Mouse (Mus musculus): ENCODE results near the gene Olfr429. TPM values are rescaled to one million over a fixed set of nuclear protein-coding genes. Genes with fewer than 3 reads are reported as not detected.
"Not testable (repeated sequence)": the region's sequence is repeated elsewhere in the genome, so short reads cannot be mapped to it uniquely, and the experiment has no call there.

Gene Olfr429
- polyA plus RNA-seq (2012; rRNA removed) = not detected in 2 replicates

- no peak for DNase-seq (ENCODE audit: extremely low spot score in 1 of 2, low spot score in 1 of 2)
These were observed at the start of gene Olfr429 for GRCm38 (mm10) chr1:174084031-174084430. Olfr429 (plus strand) TSS chr1:174084331.

- DNase-seq (ENCODE audit: extremely low spot score in 1 of 2, low spot score in 1 of 2) = no peak
These were observed 48.3 kb upstream of the Olfr429 start for GRCm38 (mm10) chr1:174035841-174036240.

- DNase-seq (ENCODE audit: extremely low spot score in 1 of 2, low spot score in 1 of 2) = no peak
These were observed 45.7 kb upstream of the Olfr429 start for GRCm38 (mm10) chr1:174038480-174038879.

- DNase-seq (ENCODE audit: extremely low spot score in 1 of 2, low spot score in 1 of 2) = peak in 1 of 2 experiments; percentile 52
These were observed 43.5 kb upstream of the Olfr429 start, which contains the start of gene Olfr433 for GRCm38 (mm10) chr1:174040523-174041177. Olfr433 (plus strand) TSS chr1:174040705.

GRCm38 (mm10) chr1:174042091-174042884 lies 41.8 kb upstream of the Olfr429 start:
- DNase-seq (ENCODE audit: extremely low spot score in 1 of 2, low spot score in 1 of 2) = not testable (repeated sequence)

- DNase-seq (ENCODE audit: extremely low spot score in 1 of 2, low spot score in 1 of 2) = no peak
These were observed 39.7 kb upstream of the Olfr429 start for GRCm38 (mm10) chr1:174044431-174044830.

GRCm38 (mm10) chr1:174048227-174048626 lies 35.9 kb upstream of the Olfr429 start:
- DNase-seq (ENCODE audit: extremely low spot score in 1 of 2, low spot score in 1 of 2) = not testable (repeated sequence)

- DNase-seq (ENCODE audit: extremely low spot score in 1 of 2, low spot score in 1 of 2) = no peak
These were observed 35.2 kb upstream of the Olfr429 start, which contains the start of gene Olfr432 for GRCm38 (mm10) chr1:174048893-174049292. Olfr432 (plus strand) TSS chr1:174049205.

GRCm38 (mm10) chr1:174049357-174049756 lies 34.8 kb upstream of the Olfr429 start:
- DNase-seq (ENCODE audit: extremely low spot score in 1 of 2, low spot score in 1 of 2) = not testable (repeated sequence)

- no peak for DNase-seq (ENCODE audit: extremely low spot score in 1 of 2, low spot score in 1 of 2)
These were observed 33.6 kb upstream of the Olfr429 start for GRCm38 (mm10) chr1:174050532-174050931.

- no peak for DNase-seq (ENCODE audit: extremely low spot score in 1 of 2, low spot score in 1 of 2)
These were observed 32.6 kb upstream of the Olfr429 start for GRCm38 (mm10) chr1:174051515-174051914.

- no peak for DNase-seq (ENCODE audit: extremely low spot score in 1 of 2, low spot score in 1 of 2)
These were observed 32.1 kb upstream of the Olfr429 start for GRCm38 (mm10) chr1:174051931-174052536.

GRCm38 (mm10) chr1:174052981-174053380 lies 31.1 kb upstream of the Olfr429 start:
- peak in 1 of 2 experiments; percentile 16 for DNase-seq (ENCODE audit: extremely low spot score in 1 of 2, low spot score in 1 of 2)

GRCm38 (mm10) chr1:174055248-174055647 lies 28.9 kb upstream of the Olfr429 start:
- DNase-seq (ENCODE audit: extremely low spot score in 1 of 2, low spot score in 1 of 2) = no peak

GRCm38 (mm10) chr1:174066305-174066704 lies 17.8 kb upstream of the Olfr429 start, which contains the start of gene Olfr430:
Olfr430 (plus strand) TSS chr1:174066605.
- DNase-seq (ENCODE audit: extremely low spot score in 1 of 2, low spot score in 1 of 2) = no peak

GRCm38 (mm10) chr1:174096591-174096990 lies 12.5 kb downstream of the Olfr429 start, which contains the start of gene Olfr427:
Olfr427 (plus strand) TSS chr1:174096891.
- no peak for DNase-seq (ENCODE audit: extremely low spot score in 1 of 2, low spot score in 1 of 2)

GRCm38 (mm10) chr1:174103735-174104134 lies 19.6 kb downstream of the Olfr429 start:
- DNase-seq (ENCODE audit: extremely low spot score in 1 of 2, low spot score in 1 of 2) = peak in 1 of 2 experiments; percentile 22

GRCm38 (mm10) chr1:174121062-174121461 lies 36.9 kb downstream of the Olfr429 start, which contains the start of gene Olfr231:
Olfr231 (minus strand) TSS chr1:174121162.
- no peak for DNase-seq (ENCODE audit: extremely low spot score in 1 of 2, low spot score in 1 of 2)

GRCm38 (mm10) chr1:174131217-174131616 lies 47.1 kb downstream of the Olfr429 start, which contains the start of gene Olfr424:
Olfr424 (plus strand) TSS chr1:174131517.
- no peak for DNase-seq (ENCODE audit: extremely low spot score in 1 of 2, low spot score in 1 of 2)

- DNase-seq (ENCODE audit: extremely low spot score in 1 of 2, low spot score in 1 of 2) = no peak
These were observed 47.9 kb downstream of the Olfr429 start for GRCm38 (mm10) chr1:174131999-174132398.
